Mouse (Mus musculus) hindbrain, embryonic 15.5 days (tissue): Measurements from ENCODE around the gene Sez6. TPM values are rescaled to one million over a fixed set of nuclear protein-coding genes. Genes with fewer than 3 reads are reported as not detected.
A peak's percentile ranks its signal among the peaks of the same experiment; 100 is the strongest.

Experiments
- ATAC-seq: fragments of 200-750 bp; cut with Nextera tagmentation; 2 replicates; pipeline ENCODE4 v1.8.0; 2017; ENCODE audit warnings: low read depth, moderate number of reproducible peaks, moderate TSS enrichment; ENCODE audit not compliant: low FRiP score
- H3K27ac ChIP-seq: fragments of 300-500 bp; sonication (generic); replicated peaks from 2 replicates; pipeline ENCODE4 v1.5.1; 2015; ENCODE audit warnings: mild to moderate bottlenecking, inconsistent platforms
- H3K27me3 ChIP-seq: fragments of 300-500 bp; sonication (generic); 2 replicates; pipeline ENCODE4 v1.6.1; 2015; ENCODE audit warnings: control low read depth, inconsistent platforms
- H3K36me3 ChIP-seq: fragments of 300-500 bp; sonication (generic); 2 replicates; pipeline ENCODE4 v1.6.1; 2015; ENCODE audit warnings: control low read depth, inconsistent platforms
- H3K4me1 ChIP-seq: fragments of 300-500 bp; sonication (generic); replicated peaks from 2 replicates; pipeline ENCODE4 v1.6.1; 2015; ENCODE audit warnings: control low read depth, inconsistent platforms
- H3K4me2 ChIP-seq: fragments of 300-500 bp; sonication (generic); 2 replicates; pipeline ENCODE4 v1.6.1; 2015; ENCODE audit warnings: moderate library complexity, mild to moderate bottlenecking, inconsistent platforms
- H3K4me3 ChIP-seq: fragments of 300-500 bp; sonication (generic); 2 replicates; pipeline ENCODE4 v1.5.1; 2015; ENCODE audit warnings: mild to moderate bottlenecking, inconsistent platforms
- H3K9ac ChIP-seq: fragments of 300-500 bp; sonication (generic); 2 replicates; pipeline ENCODE4 v1.6.1; 2015; ENCODE audit warnings: inconsistent platforms
- H3K9me3 ChIP-seq: fragments of 300-500 bp; sonication (generic); 2 replicates; pipeline ENCODE4 v1.6.1; 2016; ENCODE audit warnings: control low read depth, inconsistent platforms
- WGBS: fragments of 180-500 bp; shearing (Covaris S2); methylation state at CpG from one replicate; pipeline ENCODE4 v1.1.7; 2015; 5-methylcytosine and 5-hydroxymethylcytosine counted together
- polyA plus RNA-seq: library from polyadenylated mRNA; unstranded; fragments of >200 nt; fragmentation: Nextera tagmentation; extraction: Ambion mirVana; gene quantifications from 2 replicates; pipeline ENCODE4 v1.2.1, GENCODE M21; 2015

Gene Sez6
- polyA plus RNA-seq, 1 experiment from 2014 or later, result 151 TPM

GRCm38 (mm10) chr11:77908468-77908867, 22.1 kb upstream of the Sez6 start:
- Histone ChIP-seq H3K4me3 (no peak overlapping the region), H3K9ac (no peak overlapping the region), H3K27me3 (0 out of 2 replicates have a peak, but pooled peaks cover 3% of the 10 kb centered on the region), H3K4me2 (no peak overlapping the region), H3K9me3 (no peaks in the 10 kb centered on the region), H3K27ac (no peak overlapping the region), H3K4me1 (peaks cover 37% of the 10 kb centered on the region), H3K36me3 (no peaks in the 10 kb centered on the region)
- ATAC-seq, result no peak
- 85% methylated on average over 4 of the region's 4 CpGs for WGBS

DNA sequence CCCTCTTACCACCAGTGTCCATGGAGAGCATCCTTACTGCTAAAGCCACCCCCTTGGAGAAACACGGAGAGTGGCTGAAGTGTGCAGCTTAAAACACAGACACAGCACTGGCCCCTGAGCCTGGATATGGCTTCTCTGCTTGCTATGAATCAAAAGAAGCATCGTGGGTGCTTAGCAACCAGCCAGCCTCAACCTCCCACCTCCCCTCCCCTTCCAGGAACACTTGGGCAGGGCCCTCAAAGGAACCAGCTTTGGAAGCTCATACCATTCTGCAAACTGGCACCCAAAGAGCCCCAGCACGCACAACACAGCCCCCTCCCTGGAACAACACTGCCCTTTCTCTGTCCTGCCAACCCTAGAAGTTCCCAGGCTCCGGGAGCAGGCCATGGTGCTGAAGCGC, 21.2 kb upstream of the Sez6 start:
- Histone ChIP-seq H3K9ac (no peak overlapping the region), H3K4me3 (no peak overlapping the region), H3K4me2 (no peak overlapping the region), H3K4me1 (peaks cover 38% of the 10 kb centered on the region), H3K9me3 (no peaks in the 10 kb centered on the region), H3K36me3 (no peaks in the 10 kb centered on the region), H3K27ac (no peak overlapping the region), H3K27me3 (0 out of 2 replicates have a peak, but pooled peaks cover 3% of the 10 kb centered on the region)
- WGBS, result 36% methylated on average over 5 of the region's 5 CpGs
- ATAC-seq, result no peak

GRCm38 (mm10) chr11:77909776-77910175, 20.8 kb upstream of the Sez6 start:
- no peak overlapping the region for H3K4me3 ChIP-seq
- H3K4me2 ChIP-seq, result no peak overlapping the region
- H3K9me3 ChIP-seq, result no peaks in the 10 kb centered on the region
- 0 out of 2 replicates have a peak, but pooled peaks cover 3% of the 10 kb centered on the region for H3K27me3 ChIP-seq
- no peak overlapping the region for H3K9ac ChIP-seq
- H3K4me1 ChIP-seq, result peaks cover 42% of the 10 kb centered on the region
- no peak for ATAC-seq
- no peaks in the 10 kb centered on the region for H3K36me3 ChIP-seq
- WGBS, result 39% methylated on average over 6 of the region's 6 CpGs
- no peak overlapping the region for H3K27ac ChIP-seq

DNA sequence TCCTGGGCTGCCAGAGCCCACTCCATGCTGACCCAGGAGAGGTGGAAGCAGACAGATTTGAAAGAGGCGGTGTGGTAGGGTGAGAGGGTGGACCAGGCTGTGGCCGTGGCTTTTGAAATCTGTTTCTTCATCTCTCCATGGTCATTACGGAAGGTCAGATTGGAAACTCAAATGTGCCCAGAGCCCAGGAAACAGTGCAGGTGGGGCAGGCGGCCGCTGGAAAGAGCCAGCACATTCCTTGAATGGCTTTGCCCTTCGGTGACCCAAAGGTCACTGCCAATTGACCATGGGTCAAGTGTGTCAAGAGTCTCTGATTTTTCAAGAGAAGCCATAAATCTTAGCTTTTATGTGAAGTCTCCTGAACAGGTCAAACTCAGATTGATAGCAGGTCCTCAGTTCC, 17.1 kb upstream of the Sez6 start:
- H3K9ac ChIP-seq, result no peak overlapping the region
- no peaks in the 10 kb centered on the region for H3K36me3 ChIP-seq
- no peak overlapping the region for H3K4me2 ChIP-seq
- H3K9me3 ChIP-seq, result no peaks in the 10 kb centered on the region
- ATAC-seq, result no peak
- 0 out of 2 replicates have a peak, but pooled peaks cover 9% of the 10 kb centered on the region for H3K27me3 ChIP-seq
- WGBS, result 30% methylated on average over 6 of the region's 6 CpGs
- peaks cover 39% of the 10 kb centered on the region for H3K4me1 ChIP-seq
- H3K4me3 ChIP-seq, result no peak overlapping the region
- H3K27ac ChIP-seq, result no peak overlapping the region

DNA sequence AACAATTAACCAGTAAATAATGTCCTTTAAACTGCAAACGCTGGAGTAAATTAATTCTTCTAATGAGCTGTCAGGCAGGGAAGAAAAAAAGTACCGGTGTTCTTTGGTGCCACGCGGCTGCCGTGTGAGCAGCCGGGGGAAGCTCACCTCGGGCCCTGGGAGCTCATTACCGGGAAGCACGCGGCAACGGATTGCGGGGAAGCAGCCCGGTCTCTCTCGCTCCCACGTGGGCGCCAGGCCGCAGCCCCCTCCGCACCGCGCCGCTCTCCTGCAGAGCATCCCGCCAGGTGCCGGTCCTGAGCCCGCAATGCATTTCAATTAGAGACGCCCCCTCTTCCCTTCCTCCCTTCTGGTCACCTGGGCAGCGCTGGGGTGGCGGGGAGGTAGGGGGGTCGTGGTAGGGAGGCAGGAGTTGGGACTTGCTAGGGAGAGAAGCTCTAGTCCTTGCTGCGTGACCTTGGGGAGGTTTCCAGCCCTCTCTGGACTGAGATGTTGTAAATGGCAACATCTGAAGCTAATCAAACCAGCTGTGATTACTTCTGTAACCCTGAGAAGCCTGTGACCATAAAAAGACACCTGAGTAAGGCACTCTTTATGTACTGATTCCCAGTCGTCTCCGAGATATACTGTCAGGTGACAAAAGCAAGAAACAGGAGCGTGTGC, 15.9 kb upstream of the Sez6 start:
- no peak overlapping the region for H3K4me3 ChIP-seq
- H3K4me1 ChIP-seq, result peaks cover 33% of the 10 kb centered on the region
- H3K4me2 ChIP-seq, result peak overlapping the region; percentile 49
- no peaks in the 10 kb centered on the region for H3K36me3 ChIP-seq
- H3K9ac ChIP-seq, result peak overlapping the region; percentile 28; the same call in 1 of the 2 replicates
- WGBS, result 6% methylated on average over 31 of the region's 32 CpGs
- H3K27me3 ChIP-seq, result 0 out of 2 replicates have a peak, but pooled peaks cover 9% of the 10 kb centered on the region
- peak; percentile 35; the same call in 1 of the 2 replicates for ATAC-seq
- H3K9me3 ChIP-seq, result no peaks in the 10 kb centered on the region
- H3K27ac ChIP-seq, result peak overlapping the region; percentile 20; the same call in 1 of the 2 replicates

GRCm38 (mm10) chr11:77916741-77917140, 13.9 kb upstream of the Sez6 start:
- H3K4me1 ChIP-seq, result peaks cover 30% of the 10 kb centered on the region
- 89% methylated on average over 4 of the region's 4 CpGs for WGBS
- no peak overlapping the region for H3K4me2 ChIP-seq
- no peak overlapping the region for H3K9ac ChIP-seq
- H3K27ac ChIP-seq, result no peak overlapping the region
- 0 out of 2 replicates have a peak, but pooled peaks cover 6% of the 10 kb centered on the region for H3K27me3 ChIP-seq
- no peak for ATAC-seq
- no peaks in the 10 kb centered on the region for H3K9me3 ChIP-seq
- H3K36me3 ChIP-seq, result no peaks in the 10 kb centered on the region
- H3K4me3 ChIP-seq, result no peak overlapping the region

DNA sequence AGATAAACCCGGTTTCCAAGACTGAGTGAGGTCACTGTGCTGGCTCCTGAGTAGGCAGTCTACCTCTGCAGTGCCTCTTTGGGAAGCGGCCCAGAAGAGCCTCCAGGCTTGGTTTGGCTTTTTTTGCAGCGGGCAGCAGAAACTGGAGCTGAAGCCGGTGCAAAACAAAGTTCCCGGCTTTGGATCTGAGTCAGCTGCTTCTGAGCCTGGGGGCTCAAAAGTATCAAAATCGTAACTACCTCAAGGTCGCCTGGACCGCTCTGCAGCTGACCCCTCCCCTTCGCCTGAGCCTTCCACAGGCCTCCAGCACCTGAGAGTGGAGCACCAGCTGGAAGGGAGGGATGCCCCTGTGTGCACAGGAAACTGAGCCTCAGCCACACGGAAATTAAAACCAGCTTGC, 13.4 kb upstream of the Sez6 start:
- no peak overlapping the region for H3K27ac ChIP-seq
- H3K9ac ChIP-seq, result no peak overlapping the region
- no peak for ATAC-seq
- no peaks in the 10 kb centered on the region for H3K9me3 ChIP-seq
- H3K36me3 ChIP-seq, result no peaks in the 10 kb centered on the region
- H3K4me3 ChIP-seq, result no peak overlapping the region
- peaks cover 29% of the 10 kb centered on the region for H3K4me1 ChIP-seq
- no peak overlapping the region for H3K4me2 ChIP-seq
- H3K27me3 ChIP-seq, result 0 out of 2 replicates have a peak, but pooled peaks cover 6% of the 10 kb centered on the region
- 56% methylated on average over 10 of the region's 10 CpGs for WGBS

DNA sequence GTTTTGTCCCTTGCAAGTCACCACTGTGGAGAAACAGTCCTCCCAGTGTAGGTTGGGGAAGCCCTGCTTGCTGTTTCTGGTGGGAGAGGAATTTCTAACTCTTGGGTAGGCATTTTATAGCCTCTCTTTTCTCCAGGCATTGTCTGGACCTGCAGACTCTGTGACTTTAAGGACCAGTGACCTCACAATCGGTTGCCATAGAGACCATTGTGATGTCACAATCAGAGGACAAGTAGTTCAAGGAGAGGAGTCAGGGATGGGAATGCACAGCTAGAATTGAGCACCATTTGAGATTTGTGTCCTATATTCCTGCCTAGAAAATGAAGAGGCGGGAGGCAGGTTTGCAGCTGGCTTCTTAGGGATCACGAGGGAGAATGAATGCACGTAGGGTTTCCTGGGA, 7.3 kb upstream of the Sez6 start:
- H3K4me1 ChIP-seq, result peaks cover 23% of the 10 kb centered on the region
- no peak overlapping the region for H3K27ac ChIP-seq
- no peak overlapping the region for H3K4me3 ChIP-seq
- no peaks in the 10 kb centered on the region for H3K27me3 ChIP-seq
- ATAC-seq, result no peak
- 58% methylated on average over 4 of the region's 4 CpGs for WGBS
- no peak overlapping the region for H3K4me2 ChIP-seq
- no peaks in the 10 kb centered on the region for H3K36me3 ChIP-seq
- H3K9ac ChIP-seq, result no peak overlapping the region
- no peaks in the 10 kb centered on the region for H3K9me3 ChIP-seq

DNA sequence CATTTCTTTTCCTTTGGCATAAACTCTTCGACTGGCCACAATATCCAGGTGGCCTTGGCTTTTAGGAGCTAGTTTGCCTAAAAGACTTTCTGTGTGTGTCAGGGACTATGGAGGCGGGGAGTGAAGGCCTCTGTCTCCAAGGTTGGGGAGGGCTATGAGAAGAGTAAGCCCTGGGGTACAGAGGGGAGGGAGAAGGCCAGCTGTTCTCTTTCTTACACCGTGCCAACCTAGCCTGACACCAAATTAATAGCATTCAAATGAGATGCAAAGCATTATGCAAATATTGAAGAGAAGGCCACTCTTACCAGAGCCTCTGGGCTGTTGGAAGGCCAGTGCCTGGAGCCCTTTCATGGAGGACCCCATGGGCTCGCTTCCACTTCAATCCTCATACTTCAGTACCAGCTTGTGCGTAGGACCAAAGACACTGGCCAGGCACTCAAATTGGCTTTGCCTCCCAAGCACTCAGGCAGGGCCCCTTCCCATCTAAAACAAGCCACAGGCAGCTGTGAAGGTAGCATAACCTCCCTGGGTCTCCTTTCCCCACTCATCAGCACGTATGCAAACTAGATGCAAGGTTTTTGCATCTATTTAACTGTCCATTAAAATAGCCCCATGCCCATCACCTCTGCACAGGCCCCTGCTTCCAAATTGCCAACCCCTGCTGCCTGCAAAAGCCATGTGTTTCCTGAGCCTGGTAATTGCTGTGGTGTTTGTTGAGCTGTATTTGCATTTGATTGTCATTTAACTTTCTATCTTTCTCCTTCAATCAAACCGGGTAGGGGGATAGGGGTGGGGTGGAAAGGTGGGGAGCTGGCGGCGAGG, 4.6 kb upstream of the Sez6 start:
- H3K4me2 ChIP-seq, result no peak overlapping the region
- peak; percentile 52; the same call in 1 of the 2 replicates for ATAC-seq
- H3K27ac ChIP-seq, result peak overlapping the region; percentile 13
- 30% methylated on average over 9 of the region's 9 CpGs for WGBS
- no peak overlapping the region for H3K4me3 ChIP-seq
- no peaks in the 10 kb centered on the region for H3K9me3 ChIP-seq
- H3K27me3 ChIP-seq, result no peaks in the 10 kb centered on the region
- no peaks in the 10 kb centered on the region for H3K36me3 ChIP-seq
- no peak overlapping the region for H3K9ac ChIP-seq
- H3K4me1 ChIP-seq, result peaks cover 42% of the 10 kb centered on the region

DNA sequence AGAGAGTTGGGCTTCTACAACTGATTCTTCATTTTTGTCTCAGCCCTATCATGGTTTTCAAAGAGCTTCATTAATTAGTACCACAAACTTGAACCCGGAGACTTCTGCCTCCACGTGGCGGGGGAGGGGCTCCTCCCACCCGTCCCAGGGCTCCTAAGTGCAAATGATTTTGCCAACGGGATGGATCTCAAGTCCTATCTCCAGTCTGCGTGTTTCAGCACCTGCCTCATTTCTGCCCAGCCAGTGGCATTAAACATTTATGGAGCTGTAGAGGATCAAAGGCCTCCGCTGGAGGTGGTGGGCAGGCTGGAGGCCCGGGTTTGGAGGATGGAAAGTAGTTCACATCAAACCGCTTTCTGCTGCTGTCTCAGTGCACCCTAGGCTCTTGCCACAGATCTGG, 3.9 kb upstream of the Sez6 start:
- H3K4me2 ChIP-seq, result no peak overlapping the region
- WGBS, result 23% methylated on average over 9 of the region's 9 CpGs
- H3K4me1 ChIP-seq, result peaks cover 47% of the 10 kb centered on the region
- no peaks in the 10 kb centered on the region for H3K27me3 ChIP-seq
- H3K9me3 ChIP-seq, result no peaks in the 10 kb centered on the region
- no peaks in the 10 kb centered on the region for H3K36me3 ChIP-seq
- peak overlapping the region; percentile 13; the same call in 1 of the 2 replicates for H3K27ac ChIP-seq
- H3K9ac ChIP-seq, result no peak overlapping the region
- ATAC-seq, result no peak
- no peak overlapping the region for H3K4me3 ChIP-seq

DNA sequence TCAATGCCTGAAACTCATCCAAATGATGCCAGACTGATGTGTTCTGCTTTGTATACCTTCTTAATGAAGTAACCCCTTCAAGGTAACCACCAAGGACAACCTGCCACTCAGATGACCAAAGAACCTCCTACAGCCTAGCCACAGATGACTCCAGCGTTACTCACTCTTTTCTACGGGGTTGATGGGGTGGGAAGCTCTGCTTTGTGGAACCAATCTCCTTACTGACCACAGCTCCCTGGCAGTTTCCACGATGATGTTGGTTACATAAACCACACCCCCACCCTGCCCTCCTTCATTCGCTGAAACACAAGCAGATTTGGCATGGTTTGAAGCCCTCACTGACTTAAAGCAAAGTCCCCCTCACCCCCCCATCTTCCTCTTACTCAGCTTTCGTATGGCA, 2.8 kb upstream of the Sez6 start:
- Histone ChIP-seq H3K36me3 (no peaks in the 10 kb centered on the region), H3K27me3 (0 out of 2 replicates have a peak, but pooled peaks cover 4% of the 10 kb centered on the region), H3K4me3 (no peak overlapping the region), H3K9ac (no peak overlapping the region), H3K9me3 (no peaks in the 10 kb centered on the region), H3K4me1 (peaks cover 59% of the 10 kb centered on the region), H3K4me2 (no peak overlapping the region), H3K27ac (no peak overlapping the region)
- ATAC-seq, result no peak
- WGBS, result 68% methylated on average over 5 of the region's 5 CpGs
